Mouse (Mus musculus) CH12F3 (cell line): ENCODE results near the gene Colq.

Experiments used
- in situ Hi-C: fragments of 300-500 bp; cut with MboI; formaldehyde crosslinking; loops from 2 replicates; pipeline ENCODE4 v1.14.3; 2020; ENCODE audit warnings: low sequenced_read_pairs

Colq gene

DNA sequence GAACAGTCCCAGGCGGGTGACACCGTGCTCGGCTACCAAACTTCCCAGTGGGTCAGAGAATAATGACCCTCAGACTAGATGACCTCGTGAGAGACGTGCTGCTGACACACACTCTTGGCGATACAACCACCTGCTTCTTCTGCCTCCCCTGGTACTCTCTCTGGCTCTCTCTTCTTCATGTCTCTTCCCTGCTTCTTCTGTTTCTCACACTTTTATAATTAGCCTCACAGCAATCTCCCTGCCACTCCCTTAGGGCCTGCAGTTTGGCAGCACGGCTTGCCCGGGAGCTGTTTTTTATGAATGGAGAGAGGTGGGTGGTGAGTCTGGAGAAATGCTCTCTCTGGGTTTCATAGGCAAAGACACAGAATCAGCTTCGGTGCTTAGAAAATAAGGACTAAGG is 15.3 kb downstream of the Colq start:
- in situ Hi-C loops = no loop called here

GRCm38 (mm10) chr14:31574903-31575665 is 16.1 kb downstream of the Colq start:
- in situ Hi-C loops = no loop called here

DNA sequence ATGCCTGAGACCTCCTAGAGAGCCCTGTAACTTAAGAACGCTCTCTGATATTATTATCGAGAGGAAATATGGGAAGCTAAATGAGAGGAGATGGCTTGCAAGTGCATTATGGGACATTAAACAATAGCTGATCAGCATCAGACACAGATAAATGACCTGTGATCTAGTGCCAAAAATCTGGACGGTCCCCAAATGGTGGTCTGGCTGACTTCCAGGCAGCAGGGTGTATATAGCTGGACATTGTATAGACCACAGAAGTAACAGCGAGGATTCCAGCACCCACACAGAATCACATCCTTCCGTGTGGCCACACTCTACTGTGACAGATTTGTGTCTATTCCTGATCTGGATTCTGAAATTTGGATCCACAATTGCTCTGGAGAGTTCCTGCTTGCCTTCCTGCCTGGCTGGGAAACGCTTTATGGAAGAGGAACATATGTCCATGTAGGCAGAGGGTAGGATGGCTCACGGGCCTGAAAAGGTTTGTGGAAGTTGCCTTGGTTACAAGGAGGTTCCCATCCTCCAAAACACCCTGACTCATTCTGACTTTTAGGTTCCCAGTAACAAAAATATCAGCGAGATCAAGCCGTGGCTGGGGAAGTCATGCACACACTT is 18.5 kb downstream of the Colq start:
- in situ Hi-C loops = no loop called here

DNA sequence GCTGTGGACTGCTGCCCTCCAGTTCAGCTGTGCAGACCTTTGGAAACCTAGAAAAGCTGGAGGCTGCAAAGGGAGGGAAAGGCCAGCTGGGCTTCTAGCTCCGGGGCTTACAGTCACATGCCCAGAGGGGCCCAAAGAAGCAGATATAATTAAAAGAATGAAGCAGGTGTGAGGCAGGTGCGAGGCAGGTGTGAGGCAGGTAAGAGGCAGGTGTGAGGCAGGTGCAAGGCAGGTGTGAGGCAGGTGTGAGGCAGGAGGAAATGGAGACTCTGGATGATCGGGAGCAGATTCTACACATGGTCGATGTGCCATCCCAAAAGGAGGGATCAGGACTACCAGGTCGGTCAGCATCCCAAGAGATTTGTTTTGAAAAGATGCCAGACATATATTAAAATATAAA is 19.7 kb downstream of the Colq start:
- in situ Hi-C loops = no loop called here

- in situ Hi-C loops = no loop called here
Observed at GRCm38 (mm10) chr14:31570131-31570951, 20.8 kb downstream of the Colq start.

DNA sequence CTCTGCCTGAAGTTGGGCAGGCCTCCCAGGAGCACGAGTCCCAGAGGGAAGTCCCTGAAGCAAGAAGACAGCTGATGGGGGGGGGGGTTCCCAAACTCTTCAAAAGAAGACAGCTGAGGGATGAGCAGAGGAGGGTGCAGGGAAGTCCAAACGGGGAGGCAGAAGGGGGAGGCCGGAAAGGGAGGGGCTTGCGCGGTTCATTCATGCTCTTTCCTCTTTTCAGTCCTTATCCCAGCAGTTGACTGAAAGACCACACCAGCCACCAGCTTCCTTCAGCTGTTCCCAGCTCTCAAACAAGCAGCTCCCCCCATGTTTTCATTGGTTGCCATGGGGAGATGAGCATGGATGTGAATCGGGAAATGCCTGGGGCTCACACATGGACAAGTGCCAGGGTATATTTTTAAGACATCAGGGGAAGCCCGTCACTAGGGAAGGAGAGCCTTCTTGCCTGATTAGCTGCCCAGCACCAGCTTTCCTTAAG is 22.0 kb downstream of the Colq start:
- in situ Hi-C loops = no loop called here

GRCm38 (mm10) chr14:31565478-31566212 is 25.5 kb downstream of the Colq start:
- in situ Hi-C loops = no loop called here

- in situ Hi-C loops = no loop called here
Observed at GRCm38 (mm10) chr14:31564452-31565179, 26.5 kb downstream of the Colq start.

DNA sequence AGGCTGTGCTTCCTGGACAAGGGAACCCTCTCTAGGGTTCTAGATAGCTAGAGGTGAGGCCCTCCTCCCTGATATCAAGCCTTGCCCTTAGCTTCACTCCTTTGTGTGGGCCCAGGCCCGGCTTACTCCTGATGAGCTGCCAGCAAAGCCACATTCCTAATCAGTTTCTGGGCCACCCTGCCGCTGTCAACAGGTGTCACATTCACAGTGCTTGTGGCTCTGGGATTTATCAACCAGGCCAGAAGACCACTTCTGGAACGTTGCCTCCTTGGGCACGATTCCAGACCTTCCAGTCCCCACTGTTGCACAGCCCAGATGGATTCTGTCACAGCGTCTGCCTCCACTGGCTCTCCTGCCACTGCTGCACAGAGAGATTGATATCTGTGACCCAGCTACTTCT is 30.3 kb downstream of the Colq start:
- in situ Hi-C loops = no loop called here

- in situ Hi-C loops = no loop called here
Observed at GRCm38 (mm10) chr14:31559216-31559615, 31.9 kb downstream of the Colq start.

- in situ Hi-C loops = no loop called here
Observed at GRCm38 (mm10) chr14:31557784-31558183, 33.4 kb downstream of the Colq start.

DNA sequence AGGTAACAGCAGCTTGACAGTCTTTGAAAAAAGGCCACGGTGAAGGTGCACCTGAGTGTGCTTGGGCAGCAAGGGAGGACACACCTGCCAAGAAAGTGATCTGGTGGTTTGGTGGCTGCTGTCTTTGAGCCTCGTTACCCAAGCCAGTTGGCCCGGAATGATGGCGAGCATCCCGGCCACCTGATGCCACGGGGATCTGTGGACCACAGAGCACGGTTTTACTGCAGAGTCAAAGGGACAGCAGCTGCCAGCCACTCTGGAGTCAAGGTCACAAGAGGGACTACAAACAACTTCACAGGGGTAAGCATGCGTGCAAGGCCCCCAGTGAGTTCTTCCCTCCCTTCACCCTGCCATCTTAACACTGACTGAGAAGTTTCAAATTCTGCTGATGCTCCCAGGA is 33.9 kb downstream of the Colq start:
- in situ Hi-C loops = no loop called here

DNA sequence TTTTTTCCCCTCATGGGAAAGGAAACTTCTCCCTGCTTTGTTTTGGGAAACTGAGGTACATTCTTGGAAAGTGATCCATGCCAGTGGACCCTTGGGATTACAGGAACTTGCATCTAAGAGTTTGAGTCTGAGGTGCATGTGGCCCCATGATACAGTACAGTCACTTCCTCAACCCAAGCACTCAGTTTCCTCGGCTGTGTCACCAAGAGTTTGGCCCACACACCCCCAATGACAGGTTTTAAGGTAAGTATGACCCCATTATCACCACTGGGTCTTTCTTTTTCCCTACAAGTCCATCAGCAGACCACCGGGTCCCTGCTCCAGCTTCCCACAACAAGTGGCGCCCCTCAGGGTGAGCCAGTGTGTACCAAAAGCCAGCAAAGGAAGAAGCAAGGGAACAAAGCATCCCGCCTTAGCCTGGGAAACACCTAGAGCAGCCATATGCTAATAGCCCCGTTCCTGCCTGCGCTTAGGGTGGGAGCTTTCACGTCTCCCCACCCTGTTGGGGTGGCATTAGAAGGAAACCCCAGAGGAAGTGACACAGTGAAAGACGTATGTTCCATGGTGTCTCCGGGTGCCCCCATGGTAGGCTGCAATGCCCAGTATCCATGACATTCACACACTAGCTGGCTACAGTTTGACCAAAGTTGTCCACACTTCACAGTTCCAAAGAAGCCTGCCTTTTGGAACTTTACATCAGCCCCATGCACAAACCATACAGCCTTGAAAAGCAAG is 34.5 kb downstream of the Colq start:
- in situ Hi-C loops = no loop called here

DNA sequence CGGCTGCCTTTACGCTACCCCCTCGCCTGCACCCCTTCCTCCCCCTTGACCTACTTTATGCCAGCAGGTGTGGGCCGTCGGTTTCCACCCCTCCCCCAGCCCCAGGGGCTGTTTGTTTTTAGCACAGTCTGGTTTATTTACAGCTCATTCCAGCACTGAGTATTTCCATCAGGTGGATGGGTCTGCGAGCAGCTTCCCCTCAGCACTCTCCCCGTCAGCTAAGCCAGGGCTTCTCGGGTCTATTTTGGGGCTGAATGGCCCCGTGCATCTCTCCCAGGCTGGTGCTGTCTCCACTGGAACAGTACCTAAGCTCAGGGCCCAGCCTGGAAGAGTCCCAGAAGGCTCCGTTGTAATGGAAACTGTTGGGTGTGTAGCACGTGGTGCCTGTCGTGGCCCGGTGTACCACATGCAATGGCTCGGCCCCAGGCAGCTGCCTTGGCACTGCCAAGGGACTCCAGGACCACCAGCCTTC is 35.1 kb downstream of the Colq start:
- in situ Hi-C loops = no loop called here

DNA sequence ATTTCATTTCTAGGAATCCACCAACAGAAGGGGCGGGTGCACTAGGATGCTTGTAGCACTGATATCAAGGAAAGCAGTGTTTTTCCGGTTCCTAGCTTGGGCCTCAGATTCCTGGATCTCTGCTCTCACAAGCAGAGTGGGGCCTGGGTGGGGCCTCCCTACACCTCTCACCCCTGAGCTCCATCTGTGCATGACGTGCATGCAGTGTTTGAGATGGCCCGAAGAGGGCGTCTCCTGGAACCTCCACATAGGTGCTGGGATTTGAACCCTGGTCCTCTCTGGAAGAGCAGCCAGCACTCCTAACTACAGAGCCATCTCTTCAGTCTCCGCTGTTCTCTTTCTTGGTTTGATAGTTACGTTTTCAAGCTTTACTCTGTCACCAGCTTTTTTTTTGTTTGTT is 36.1 kb downstream of the Colq start:
- in situ Hi-C loops = no loop called here

GRCm38 (mm10) chr14:31543885-31544442 is 47.2 kb downstream of the Colq start:
- in situ Hi-C loops = loop anchor here (10.0 kb wide), 1 partner anchor 59 kb away; no protein-coding TSS in a partner anchor

DNA sequence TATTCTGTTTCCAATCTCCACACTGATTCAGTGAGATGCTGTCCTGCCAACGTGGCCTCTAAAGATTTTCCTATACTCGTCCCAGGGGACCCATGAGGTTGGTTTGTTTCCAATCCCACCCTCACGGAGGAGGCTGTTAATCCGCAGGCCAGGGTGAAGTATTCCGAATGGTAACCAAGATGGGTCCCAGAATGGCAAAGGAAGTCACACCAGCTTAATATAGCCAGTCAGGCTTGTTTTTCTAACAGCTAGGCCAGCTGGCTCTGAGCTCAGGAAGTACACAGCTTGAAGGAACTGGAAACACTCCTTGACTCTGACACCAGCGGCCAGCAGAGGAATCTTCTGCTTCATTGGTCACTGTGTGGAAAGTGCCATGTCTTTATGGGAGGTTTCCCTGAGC is 53.8 kb downstream of the Colq start:
- in situ Hi-C loops = no loop called here

DNA sequence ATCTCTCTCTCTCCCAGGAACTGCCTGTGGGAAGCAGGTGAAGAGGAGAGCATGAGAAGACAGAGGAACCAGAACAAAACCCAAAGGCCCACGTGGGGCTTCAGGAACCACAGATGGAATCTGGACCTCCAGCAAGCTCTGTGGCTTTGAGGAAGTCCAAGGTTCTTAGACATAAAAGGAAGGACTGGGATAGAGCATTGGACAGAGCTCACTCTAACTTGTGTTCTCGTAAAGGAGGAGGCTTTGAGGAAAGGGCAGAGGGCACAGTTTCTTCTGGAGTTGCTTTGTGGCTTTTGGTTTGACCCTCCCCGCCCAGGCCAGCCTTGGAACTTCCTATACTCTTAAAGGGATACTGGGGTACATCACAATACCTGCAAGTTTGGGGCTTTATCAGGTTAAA is 58.5 kb downstream of the Colq start:
- in situ Hi-C loops = no loop called here

- in situ Hi-C loops = no loop called here
Observed at GRCm38 (mm10) chr14:31531506-31532148, 59.5 kb downstream of the Colq start.
